Mouse (Mus musculus): ENCODE measurements around the gene Olfr735. TPM values are rescaled to one million over a fixed set of nuclear protein-coding genes. Genes with fewer than 3 reads are reported as not detected.

The Olfr735 gene
- not detected in 2 replicates for polyA plus RNA-seq (2016; fragmentation: Nextera tagmentation; extraction: Ambion mirVana)

DNA sequence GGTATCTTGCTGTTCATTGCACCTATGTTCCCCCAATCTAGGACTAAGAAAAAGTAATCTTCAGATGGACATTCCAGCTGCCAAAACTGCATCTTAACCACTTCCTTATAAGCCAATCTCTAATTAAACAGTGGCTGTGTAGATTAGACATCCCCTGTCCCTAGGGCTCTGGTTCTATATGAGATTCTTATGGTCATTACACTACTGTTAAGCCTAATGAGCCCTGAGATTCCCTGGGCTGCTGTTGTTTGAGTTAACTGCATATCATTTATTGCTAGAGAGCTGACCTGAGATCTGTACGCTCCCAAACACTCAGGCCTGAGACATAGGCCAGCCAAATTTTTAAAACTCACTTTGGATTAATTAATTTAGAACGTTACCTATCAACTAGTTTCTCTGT lies at the start of gene Olfr735:
Olfr735 (minus strand) TSS at position 77 of the 400 bp plus-strand sequence.
- WGBS (ENCODE audit: insufficient replicate concordance): 60% methylated on average over 2 of the region's 2 CpGs
- H3K27me3 ChIP-seq (replicated peaks): no peaks in the 10 kb centered on the region
- no peak within 1 kb of the TSS for H3K4me2 ChIP-seq
- no peak within 1 kb of the TSS for H3K4me3 ChIP-seq
- no peaks in the 10 kb centered on the region for H3K9me3 ChIP-seq (replicated peaks)
- no peak for ATAC-seq
- H3K9ac ChIP-seq: no peak within 1 kb of the TSS
- H3K27ac ChIP-seq: no peak within 1 kb of the TSS
- no peaks in the 10 kb centered on the region for H3K4me1 ChIP-seq
- H3K36me3 ChIP-seq: no peaks in the 10 kb centered on the region

DNA sequence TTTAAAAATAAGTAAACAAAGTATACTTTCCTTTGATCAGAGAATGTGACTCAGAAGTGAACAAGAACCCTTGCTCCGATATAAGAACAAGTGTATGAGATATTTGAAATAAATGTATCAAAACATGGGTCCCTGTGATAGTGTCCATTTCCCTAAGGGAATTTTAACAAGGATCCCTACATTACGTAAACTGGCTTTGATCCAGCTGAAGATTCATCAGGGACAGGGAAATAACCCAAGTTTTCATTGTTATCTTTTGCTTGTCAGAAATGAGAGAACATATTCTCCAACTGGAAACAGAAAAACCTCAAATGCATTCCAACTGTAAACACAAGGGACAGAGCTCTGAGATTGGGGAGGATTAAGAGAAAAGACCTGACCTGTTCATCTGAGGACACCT lies 32.2 kb upstream of the Olfr735 start, which contains the start of gene Olfr736:
Olfr736 (plus strand) TSS at position 301 of the 400 bp plus-strand sequence.
- Histone ChIP-seq H3K27me3 (replicated peaks) (no peaks in the 10 kb centered on the region), H3K4me1 (no peaks in the 10 kb centered on the region), H3K4me2 (no peak within 1 kb of the TSS), H3K27ac (no peak within 1 kb of the TSS), H3K9me3 (replicated peaks) (no peaks in the 10 kb centered on the region), H3K36me3 (no peaks in the 10 kb centered on the region), H3K4me3 (no peak within 1 kb of the TSS), H3K9ac (no peak within 1 kb of the TSS)
- no peak for ATAC-seq
- WGBS (ENCODE audit: insufficient replicate concordance): 71% methylated on average over 2 of the region's 2 CpGs

DNA sequence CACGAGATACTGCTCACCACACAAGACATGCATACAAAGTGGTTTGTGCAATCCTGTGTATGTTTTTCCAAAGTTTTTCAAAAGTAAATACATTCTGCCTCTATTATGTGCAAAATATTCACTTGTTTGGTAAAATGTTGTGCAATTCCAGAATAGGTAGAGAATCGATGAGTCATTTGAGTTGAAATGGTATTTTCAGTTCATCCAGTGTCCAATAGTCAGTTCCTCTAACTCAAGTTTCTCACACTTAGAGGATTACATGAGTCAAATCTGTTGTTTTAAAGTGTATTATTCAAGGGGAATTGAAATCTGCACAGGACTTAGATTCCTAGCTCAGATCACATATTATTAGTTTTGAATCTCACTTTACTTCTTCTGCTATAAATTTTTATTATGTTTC lies 14.9 kb upstream of the Olfr735 start:
- Histone ChIP-seq H3K27me3 (replicated peaks) (no peaks in the 10 kb centered on the region), H3K4me1 (no peaks in the 10 kb centered on the region), H3K4me2 (no peak overlapping the region), H3K27ac (no peak overlapping the region), H3K36me3 (no peaks in the 10 kb centered on the region), H3K9me3 (replicated peaks) (no peaks in the 10 kb centered on the region), H3K9ac (no peak overlapping the region), H3K4me3 (no peak overlapping the region)
- 54% methylated on average over 2 of the region's 2 CpGs for WGBS (ENCODE audit: insufficient replicate concordance)
- ATAC-seq: no peak

DNA sequence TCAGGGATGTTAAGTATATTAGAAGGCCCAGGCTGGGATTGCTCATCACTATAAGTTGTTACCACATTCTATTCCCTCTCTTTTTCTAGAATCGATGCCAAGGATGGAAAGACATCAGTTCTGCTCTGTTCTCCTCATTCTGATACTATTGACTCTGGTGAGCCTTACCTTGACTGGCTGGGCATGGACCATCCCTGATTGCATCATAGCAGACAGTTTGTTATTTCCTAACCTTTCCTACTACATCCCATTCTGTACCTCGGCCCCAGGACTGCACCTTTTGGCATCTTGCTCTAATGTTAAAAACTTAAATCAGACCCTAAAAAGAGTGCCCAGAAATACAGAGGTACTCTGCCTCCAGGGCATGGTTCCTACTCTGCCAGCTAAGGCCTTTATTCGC lies 11.8 kb upstream of the Olfr735 start:
- H3K9me3 ChIP-seq (replicated peaks): no peaks in the 10 kb centered on the region
- H3K9ac ChIP-seq: no peak overlapping the region
- no peaks in the 10 kb centered on the region for H3K27me3 ChIP-seq (replicated peaks)
- no peak overlapping the region for H3K27ac ChIP-seq
- ATAC-seq: no peak
- no peak overlapping the region for H3K4me3 ChIP-seq
- WGBS (ENCODE audit: insufficient replicate concordance): 70% methylated on average over 3 of the region's 3 CpGs
- H3K4me2 ChIP-seq: no peak overlapping the region
- H3K36me3 ChIP-seq: no peaks in the 10 kb centered on the region
- H3K4me1 ChIP-seq: no peaks in the 10 kb centered on the region

DNA sequence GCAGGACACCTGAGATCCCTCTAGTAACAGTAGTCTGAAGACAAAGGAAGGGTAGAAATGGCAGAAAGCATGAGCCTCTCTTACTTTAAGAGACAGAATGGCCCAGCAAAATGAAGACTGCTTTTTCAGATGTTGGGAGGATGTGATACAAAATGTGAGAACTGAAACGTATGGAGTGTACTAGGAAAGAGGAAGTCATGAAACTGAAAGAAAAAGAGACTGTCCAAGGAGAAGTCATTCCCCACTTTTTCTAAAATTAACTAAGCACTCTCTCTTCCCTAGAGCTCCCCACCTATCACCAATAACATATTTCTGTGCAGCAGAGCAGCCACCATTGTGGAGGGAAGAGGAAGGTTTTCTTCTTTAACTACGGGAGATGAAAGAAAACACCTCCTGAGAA lies 8.9 kb upstream of the Olfr735 start, which contains the start of gene Tlr11:
Tlr11 (plus strand) TSS at position 322 of the 400 bp plus-strand sequence.
- WGBS (ENCODE audit: insufficient replicate concordance): 44% methylated on average over 2 of the region's 2 CpGs

DNA sequence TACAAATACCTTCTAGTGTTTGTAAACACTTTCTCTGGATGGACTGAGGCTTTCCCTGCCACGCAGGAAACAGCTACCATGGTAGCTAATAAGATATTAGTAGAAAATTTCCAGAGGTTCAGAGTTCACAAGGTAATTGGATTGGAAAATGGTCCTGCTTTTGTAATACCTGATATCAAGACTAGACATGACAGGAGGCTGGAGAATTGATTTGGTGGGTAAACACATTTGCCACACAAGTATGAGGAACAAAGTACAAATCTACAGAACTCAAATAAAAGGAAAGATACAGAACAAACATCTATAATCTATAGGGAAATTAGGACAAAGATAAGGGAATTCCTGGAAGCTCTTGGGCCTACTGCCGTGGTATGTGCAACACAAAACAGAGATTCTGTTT lies 8.1 kb upstream of the Olfr735 start:
- Histone ChIP-seq H3K4me2 (no peak overlapping the region), H3K9me3 (replicated peaks) (no peaks in the 10 kb centered on the region), H3K27me3 (replicated peaks) (no peaks in the 10 kb centered on the region), H3K4me3 (no peak overlapping the region), H3K27ac (no peak overlapping the region), H3K36me3 (no peaks in the 10 kb centered on the region), H3K4me1 (no peaks in the 10 kb centered on the region), H3K9ac (no peak overlapping the region)
- 55% methylated on average over 2 of the region's 2 CpGs for WGBS (ENCODE audit: insufficient replicate concordance)
- ATAC-seq: no peak

More for the DNA sequence above, 8.9 kb upstream of the Olfr735 start, which contains the start of gene Tlr11:
- no peaks in the 10 kb centered on the region for H3K27me3 ChIP-seq (replicated peaks)
- no peaks in the 10 kb centered on the region for H3K36me3 ChIP-seq
- no peak within 1 kb of the TSS for H3K4me2 ChIP-seq
- no peaks in the 10 kb centered on the region for H3K4me1 ChIP-seq
- ATAC-seq: no peak
- H3K9me3 ChIP-seq (replicated peaks): no peaks in the 10 kb centered on the region
- H3K27ac ChIP-seq: no peak within 1 kb of the TSS
- H3K4me3 ChIP-seq: no peak within 1 kb of the TSS
- no peak within 1 kb of the TSS for H3K9ac ChIP-seq

DNA sequence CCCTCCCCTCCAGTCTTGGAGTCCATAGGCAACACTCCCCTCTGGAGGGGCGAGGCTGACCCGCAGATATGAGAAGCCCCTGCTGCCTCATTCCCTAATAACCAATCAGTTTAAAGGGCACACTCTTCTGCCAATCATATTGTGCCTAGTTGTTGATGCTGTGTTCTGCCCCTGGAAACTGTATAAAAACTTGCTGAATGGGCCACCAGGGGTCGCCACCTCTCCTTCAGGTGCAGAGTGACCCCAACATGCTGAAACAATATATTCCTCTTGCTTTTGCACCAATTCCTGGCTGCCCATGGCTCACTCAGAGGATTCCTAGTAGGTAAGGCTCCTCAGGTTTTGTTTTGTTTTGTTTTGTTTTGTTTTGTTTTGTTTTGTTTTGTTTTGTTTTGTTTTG lies 3.8 kb upstream of the Olfr735 start:
- no peaks in the 10 kb centered on the region for H3K4me1 ChIP-seq
- H3K27ac ChIP-seq: no peak overlapping the region
- H3K9me3 ChIP-seq (replicated peaks): no peaks in the 10 kb centered on the region
- H3K27me3 ChIP-seq (replicated peaks): no peaks in the 10 kb centered on the region
- no peak overlapping the region for H3K4me3 ChIP-seq
- H3K9ac ChIP-seq: no peak overlapping the region
- 23% methylated on average over 3 of the region's 3 CpGs for WGBS (ENCODE audit: insufficient replicate concordance)
- ATAC-seq: no peak
- no peak overlapping the region for H3K4me2 ChIP-seq
- H3K36me3 ChIP-seq: no peaks in the 10 kb centered on the region

DNA sequence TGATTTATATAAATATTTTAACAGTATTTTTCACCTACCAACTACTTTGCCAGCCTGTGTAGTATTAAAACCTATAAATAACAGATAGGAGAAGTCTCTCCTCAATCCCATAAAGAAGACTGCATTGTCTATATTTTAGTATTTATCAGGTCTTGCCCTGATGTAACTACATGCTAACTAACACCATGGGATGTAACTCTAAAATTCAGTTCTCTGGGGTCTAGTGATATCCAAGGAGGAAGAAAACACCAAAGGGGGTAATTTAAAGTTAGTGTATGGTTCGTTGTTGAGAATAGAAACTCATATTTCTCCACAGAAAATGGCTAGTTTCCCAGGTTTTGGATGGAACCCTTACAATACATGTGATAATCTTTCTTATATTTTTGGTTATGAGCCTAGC lies 22.0 kb downstream of the Olfr735 start, which contains the start of gene Olfr734:
Olfr734 (minus strand) TSS at position 101 of the 400 bp plus-strand sequence.
- H3K9me3 ChIP-seq (replicated peaks): no peaks in the 10 kb centered on the region
- H3K4me1 ChIP-seq: no peaks in the 10 kb centered on the region
- H3K27ac ChIP-seq: no peak within 1 kb of the TSS
- H3K27me3 ChIP-seq (replicated peaks): no peaks in the 10 kb centered on the region
- no peak for ATAC-seq
- no peak within 1 kb of the TSS for H3K4me2 ChIP-seq
- no peak within 1 kb of the TSS for H3K4me3 ChIP-seq
- no peak within 1 kb of the TSS for H3K9ac ChIP-seq
- WGBS (ENCODE audit: insufficient replicate concordance): 48% methylated on average over 1 of the region's 1 CpGs
- H3K36me3 ChIP-seq: no peaks in the 10 kb centered on the region

DNA sequence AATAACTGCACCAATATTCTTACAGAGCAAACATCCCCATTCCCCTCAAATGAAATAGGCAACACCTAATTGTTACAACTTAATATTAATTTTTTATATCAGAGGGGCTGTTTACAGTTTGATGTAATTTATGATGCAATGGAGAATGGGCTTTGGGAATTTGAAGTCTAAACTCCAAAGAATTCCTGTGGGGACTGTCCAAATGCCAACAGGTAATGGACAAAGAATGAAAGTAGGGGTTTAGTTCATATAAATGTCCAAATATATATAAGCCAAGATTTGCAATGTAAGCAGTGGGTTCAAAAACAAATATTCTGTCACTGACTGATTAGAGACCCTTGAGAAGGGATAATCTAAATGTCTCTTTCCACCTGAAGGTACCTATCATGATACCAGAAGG lies 47.2 kb downstream of the Olfr735 start, which contains the start of gene Olfr733:
Olfr733 (minus strand) TSS at position 101 of the 400 bp plus-strand sequence.
- no peaks in the 10 kb centered on the region for H3K4me1 ChIP-seq
- no peak within 1 kb of the TSS for H3K9ac ChIP-seq
- H3K27me3 ChIP-seq (replicated peaks): no peaks in the 10 kb centered on the region
- H3K27ac ChIP-seq: no peak within 1 kb of the TSS
- no peak within 1 kb of the TSS for H3K4me3 ChIP-seq
- no peak within 1 kb of the TSS for H3K4me2 ChIP-seq
- ATAC-seq: no peak
- no peaks in the 10 kb centered on the region for H3K36me3 ChIP-seq
- H3K9me3 ChIP-seq (replicated peaks): no peaks in the 10 kb centered on the region

Other genes starting within 250 kb of the Olfr735 start
- gene Olfr727, start 225.7 kb downstream of the Olfr735 start, polyA plus RNA-seq (2016; fragmentation: Nextera tagmentation; extraction: Ambion mirVana): not detected in 2 replicates
- not detected in 2 replicates for gene Olfr728, start 206.2 kb downstream of the Olfr735 start, polyA plus RNA-seq (2016; fragmentation: Nextera tagmentation; extraction: Ambion mirVana)
- not detected in 2 replicates for gene Olfr729, start 196.0 kb downstream of the Olfr735 start, polyA plus RNA-seq (2016; fragmentation: Nextera tagmentation; extraction: Ambion mirVana)
- not detected in 2 replicates for gene Olfr730, start 160.7 kb downstream of the Olfr735 start, polyA plus RNA-seq (2016; fragmentation: Nextera tagmentation; extraction: Ambion mirVana)
- not detected in 2 replicates for gene Olfr731, start 107.0 kb downstream of the Olfr735 start, polyA plus RNA-seq (2016; fragmentation: Nextera tagmentation; extraction: Ambion mirVana)
- not detected in 2 replicates for gene Olfr732, start 64.7 kb downstream of the Olfr735 start, polyA plus RNA-seq (2016; fragmentation: Nextera tagmentation; extraction: Ambion mirVana)
- gene Olfr733, start 47.4 kb downstream of the Olfr735 start, polyA plus RNA-seq (2016; fragmentation: Nextera tagmentation; extraction: Ambion mirVana): not detected in 2 replicates
- not detected in 2 replicates for gene Olfr734, start 22.1 kb downstream of the Olfr735 start, polyA plus RNA-seq (2016; fragmentation: Nextera tagmentation; extraction: Ambion mirVana)
- not detected in 2 replicates for gene Tlr11, start 9.0 kb upstream of the Olfr735 start, polyA plus RNA-seq (2016; fragmentation: Nextera tagmentation; extraction: Ambion mirVana)
- gene Olfr736, start 32.3 kb upstream of the Olfr735 start, polyA plus RNA-seq (2016; fragmentation: Nextera tagmentation; extraction: Ambion mirVana): not detected in 2 replicates
- not detected in 2 replicates for gene Olfr738, start 58.7 kb upstream of the Olfr735 start, polyA plus RNA-seq (2016; fragmentation: Nextera tagmentation; extraction: Ambion mirVana)
- gene Olfr739, start 69.8 kb upstream of the Olfr735 start, polyA plus RNA-seq (2016; fragmentation: Nextera tagmentation; extraction: Ambion mirVana): not detected in 2 replicates
- gene Olfr740, start 96.7 kb upstream of the Olfr735 start, polyA plus RNA-seq (2016; fragmentation: Nextera tagmentation; extraction: Ambion mirVana): not detected in 2 replicates
- not detected in 2 replicates for gene Olfr741, start 123.9 kb upstream of the Olfr735 start, polyA plus RNA-seq (2016; fragmentation: Nextera tagmentation; extraction: Ambion mirVana)
- gene Olfr742, start 154.7 kb upstream of the Olfr735 start, polyA plus RNA-seq (2016; fragmentation: Nextera tagmentation; extraction: Ambion mirVana): not detected in 2 replicates
- not detected in 2 replicates for gene Olfr743, start 173.0 kb upstream of the Olfr735 start, polyA plus RNA-seq (2016; fragmentation: Nextera tagmentation; extraction: Ambion mirVana)